Mouse (Mus musculus): ENCODE results near the gene Ntn5.

Ntn5 gene

GRCm38 (mm10) chr7:45699523-45700141, 15.8 kb downstream of the Ntn5 start, which contains the start of gene Car11:
Gene Car11 (plus strand): TSS chr7:45699843.
- in situ Hi-C loops (cut with MboI, MseI) = no loop called here

GRCm38 (mm10) chr7:45700301-45701015, 16.6 kb downstream of the Ntn5 start:
- in situ Hi-C loops (cut with MboI, MseI) = no loop called here

DNA sequence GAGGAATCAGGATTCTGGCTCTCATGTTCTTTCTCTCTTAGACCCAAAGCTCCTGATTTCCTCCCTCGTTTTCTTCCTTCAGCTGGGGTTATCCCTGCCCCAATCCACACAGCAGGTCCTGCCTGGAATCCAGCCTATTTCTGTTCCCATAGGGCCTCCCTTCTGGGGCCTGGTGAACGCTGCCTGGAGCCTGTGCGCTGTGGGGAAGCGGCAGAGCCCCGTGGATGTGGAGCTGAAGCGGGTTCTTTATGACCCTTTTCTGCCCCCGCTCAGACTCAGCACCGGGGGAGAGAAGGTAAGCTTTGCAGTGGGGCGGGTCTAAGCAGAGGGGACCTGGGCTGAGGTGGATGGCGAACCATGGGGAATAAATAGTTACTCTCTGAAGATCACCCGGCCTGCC, 17.2 kb downstream of the Ntn5 start:
- in situ Hi-C loops (cut with MboI, MseI) = no loop called here

DNA sequence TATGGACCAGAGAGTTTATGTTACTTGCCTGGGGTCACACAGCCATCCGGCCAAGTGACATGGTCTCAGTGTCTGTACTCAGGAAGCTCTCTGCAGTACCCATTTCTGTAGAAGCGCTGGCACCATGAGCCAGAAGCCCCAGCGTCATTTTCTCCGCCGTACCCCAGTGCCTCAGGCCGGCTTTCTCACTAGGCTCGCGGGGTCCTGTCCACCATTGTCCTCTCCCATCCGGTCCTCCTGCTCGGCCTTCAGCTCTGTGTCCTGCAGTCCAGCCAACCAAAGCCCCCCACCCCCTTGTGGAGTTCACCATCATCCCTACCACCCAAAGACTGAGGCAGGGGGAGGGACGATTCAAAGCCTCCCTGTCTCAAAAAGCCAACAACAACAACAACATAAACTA, 17.8 kb downstream of the Ntn5 start:
- in situ Hi-C loops (cut with MboI, MseI) = no loop called here

DNA sequence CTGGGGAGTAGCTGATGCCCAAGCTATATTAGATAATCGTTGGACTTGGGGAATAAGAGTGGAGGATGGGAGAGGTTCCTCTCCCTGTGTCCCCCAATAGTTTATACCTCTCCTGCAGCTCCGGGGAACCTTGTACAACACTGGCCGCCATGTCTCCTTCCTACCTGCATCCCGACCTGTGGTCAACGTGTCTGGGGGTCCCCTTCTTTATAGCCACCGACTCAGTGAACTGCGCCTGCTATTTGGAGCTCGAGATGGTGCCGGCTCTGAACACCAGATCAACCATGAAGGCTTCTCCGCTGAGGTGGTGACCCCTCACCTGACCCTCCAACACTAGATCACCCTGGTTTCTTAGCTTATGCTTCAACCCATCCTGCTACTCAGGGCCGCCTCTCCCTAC, 18.5 kb downstream of the Ntn5 start:
- in situ Hi-C loops (cut with MboI, MseI) = no loop called here

GRCm38 (mm10) chr7:45702809-45703520, 19.1 kb downstream of the Ntn5 start:
- in situ Hi-C loops (cut with MboI, MseI) = no loop called here

- in situ Hi-C loops (cut with MboI, MseI) = no loop called here
Measured at GRCm38 (mm10) chr7:45703521-45704033, 19.8 kb downstream of the Ntn5 start.

DNA sequence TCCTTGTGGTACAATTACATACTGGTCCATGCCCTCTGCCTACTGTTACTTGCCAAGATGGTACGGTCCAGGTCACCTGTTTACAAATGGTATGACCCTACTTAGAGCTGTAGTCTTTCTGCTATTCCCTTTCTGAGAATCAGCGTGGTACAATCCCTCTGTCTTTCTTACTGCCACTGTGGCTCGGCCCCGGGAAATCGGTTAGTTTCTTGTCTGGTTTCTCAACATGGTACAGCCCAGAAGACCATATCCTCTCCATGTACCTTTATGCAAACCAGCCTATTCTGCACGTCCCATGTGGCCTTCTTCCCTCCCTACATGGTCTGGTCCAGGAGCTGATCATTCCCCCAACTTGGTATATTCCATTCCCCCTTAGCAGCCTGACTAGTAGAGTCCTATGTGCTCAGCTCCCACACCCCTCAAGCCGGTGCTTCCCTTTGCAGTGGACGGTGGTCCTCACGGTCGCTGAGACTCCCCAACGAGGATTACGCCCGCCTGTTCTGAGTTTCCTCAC, 20.3 kb downstream of the Ntn5 start:
- in situ Hi-C loops (cut with MboI, MseI) = no loop called here

GRCm38 (mm10) chr7:45704730-45705442, 21.1 kb downstream of the Ntn5 start, which contains the start of gene Dbp:
Gene Dbp (plus strand): TSS chr7:45705088.
- in situ Hi-C loops (cut with MboI, MseI) = no loop called here

DNA sequence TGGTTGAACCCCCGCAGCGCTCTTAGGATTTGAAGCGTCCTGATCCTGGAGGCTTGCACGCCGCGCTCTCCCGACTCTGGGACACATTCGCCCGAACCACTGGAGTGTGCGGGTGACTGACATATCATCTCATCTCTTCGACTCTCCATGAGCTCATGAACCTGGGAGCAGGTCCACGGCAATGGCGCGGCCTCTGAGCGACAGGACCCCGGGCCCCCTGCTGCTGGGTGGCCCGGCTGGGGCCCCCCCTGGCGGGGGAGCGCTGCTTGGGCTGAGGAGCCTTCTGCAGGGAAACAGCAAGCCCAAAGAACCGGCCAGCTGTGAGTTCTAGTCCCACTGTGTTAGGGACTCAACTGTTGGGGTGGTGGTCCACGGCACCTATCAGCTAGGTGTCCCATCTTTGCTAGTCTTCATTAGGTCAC, 21.6 kb downstream of the Ntn5 start:
- in situ Hi-C loops (cut with MboI, MseI) = no loop called here

DNA sequence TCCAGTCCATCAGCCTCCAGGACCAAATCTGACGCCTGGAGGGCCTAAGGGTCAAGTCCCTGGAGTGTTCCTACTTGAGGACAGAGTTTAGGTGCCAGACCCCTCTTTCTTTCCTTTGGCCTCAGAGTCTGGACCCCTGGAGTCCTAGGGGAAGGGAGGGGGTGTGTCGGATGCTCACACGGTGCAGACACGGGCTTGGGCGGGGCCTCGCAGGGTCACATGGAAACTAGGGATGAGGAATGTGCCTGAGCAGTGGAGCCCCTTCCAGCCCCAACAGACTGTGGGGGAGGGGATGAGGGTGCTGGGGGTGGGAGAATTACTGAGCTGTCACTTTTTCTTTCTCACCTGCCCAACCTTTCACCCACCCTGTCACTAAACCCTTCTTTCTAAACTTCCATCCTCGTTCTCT, 22.1 kb downstream of the Ntn5 start:
- in situ Hi-C loops (cut with MboI, MseI) = no loop called here

DNA sequence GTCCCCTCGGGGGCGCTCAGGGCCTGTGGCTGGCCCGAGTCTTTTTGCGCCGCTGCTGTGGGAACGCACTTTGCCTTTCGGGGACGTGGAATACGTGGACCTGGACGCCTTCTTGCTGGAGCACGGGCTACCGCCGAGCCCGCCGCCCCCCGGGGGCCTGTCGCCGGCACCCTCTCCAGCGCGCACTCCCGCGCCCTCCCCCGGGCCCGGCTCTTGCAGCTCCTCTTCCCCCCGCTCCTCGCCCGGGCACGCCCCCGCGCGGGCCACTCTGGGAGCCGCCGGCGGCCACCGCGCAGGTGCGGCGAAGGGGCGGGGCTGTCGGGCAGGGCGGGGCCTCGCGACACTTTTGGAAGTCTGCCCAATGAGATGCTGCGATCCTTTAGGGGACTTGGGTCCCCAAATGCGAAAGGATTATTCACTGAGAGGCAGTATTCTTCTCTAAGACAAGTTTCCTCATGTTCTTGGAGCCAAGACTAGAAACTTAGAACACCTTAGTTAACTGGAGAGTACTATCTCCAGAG, 23.0 kb downstream of the Ntn5 start:
- in situ Hi-C loops (cut with MboI, MseI) = no loop called here

GRCm38 (mm10) chr7:45707375-45707967, 23.6 kb downstream of the Ntn5 start:
- in situ Hi-C loops (cut with MboI, MseI) = no loop called here

DNA sequence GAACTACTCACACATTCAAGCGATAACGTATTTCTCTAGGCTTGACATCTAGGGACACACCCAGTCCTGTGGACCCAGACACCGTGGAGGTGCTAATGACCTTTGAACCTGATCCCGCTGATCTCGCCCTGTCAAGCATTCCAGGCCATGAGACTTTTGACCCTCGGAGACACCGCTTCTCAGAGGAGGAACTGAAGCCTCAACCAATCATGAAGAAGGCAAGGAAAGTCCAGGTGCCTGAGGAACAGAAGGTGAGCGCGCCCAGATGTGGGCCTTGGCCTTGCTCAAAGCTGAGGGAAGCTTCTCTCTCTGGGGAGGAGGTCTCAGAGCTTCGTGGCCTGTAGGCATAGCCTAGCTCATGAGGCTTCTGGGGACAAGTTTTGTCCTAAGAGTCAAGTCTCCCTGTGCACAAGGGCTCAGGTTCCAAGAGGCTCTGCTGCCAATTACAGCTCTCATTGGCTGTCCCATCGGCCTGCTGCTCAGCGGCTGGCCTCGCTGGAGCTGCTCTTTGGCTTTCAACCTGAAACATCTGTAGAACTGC, 24.5 kb downstream of the Ntn5 start:
- in situ Hi-C loops (cut with MboI, MseI) = no loop called here

DNA sequence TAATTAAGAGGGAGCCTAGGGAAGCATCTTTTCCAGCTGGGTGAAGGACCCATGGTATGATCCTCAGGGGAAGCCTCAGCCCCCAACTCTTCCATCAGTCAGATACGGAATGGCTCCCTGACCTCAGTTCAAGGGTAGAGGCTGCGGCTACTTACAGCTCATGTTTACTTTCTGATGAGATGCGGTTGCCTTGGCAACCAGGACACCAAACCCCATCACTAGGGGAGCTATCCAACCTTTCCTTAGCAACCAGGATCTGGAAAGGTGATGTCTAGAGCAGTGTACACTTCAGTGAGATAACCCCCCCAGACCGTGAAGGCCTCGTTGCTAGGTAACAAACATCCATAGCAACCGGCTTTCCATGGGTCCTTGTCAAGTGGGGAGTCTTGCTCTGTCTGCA, 25.2 kb downstream of the Ntn5 start:
- in situ Hi-C loops (cut with MboI, MseI) = no loop called here

DNA sequence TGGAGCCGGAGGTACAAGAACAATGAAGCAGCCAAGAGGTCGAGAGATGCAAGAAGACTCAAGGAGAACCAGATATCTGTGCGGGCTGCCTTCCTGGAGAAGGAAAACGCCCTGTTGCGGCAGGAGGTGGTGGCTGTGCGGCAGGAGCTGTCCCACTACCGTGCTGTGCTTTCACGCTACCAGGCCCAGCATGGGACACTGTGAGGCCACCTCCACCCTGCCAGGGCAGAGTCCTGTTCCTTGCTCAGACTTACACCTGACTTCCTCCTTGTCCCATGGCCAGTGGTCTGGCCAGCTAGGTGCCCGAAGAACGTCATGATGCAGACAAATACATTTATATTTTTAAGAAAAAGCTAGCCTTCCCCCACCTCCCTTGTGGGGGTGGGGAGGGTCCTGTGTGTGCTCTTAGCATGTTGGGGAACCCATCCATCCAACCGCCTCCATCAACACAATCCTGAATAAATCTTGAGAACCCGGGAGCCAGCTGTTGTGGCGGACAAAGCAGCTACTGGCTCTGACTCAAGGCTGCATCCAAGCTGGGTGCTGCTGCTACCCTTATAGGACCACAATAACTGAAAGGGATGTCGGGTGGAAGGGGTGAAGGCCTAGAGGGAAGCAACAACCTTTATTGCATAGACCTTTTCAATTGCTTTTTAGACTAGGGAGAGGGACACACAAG, 26.0 kb downstream of the Ntn5 start:
- in situ Hi-C loops (cut with MboI, MseI) = no loop called here

DNA sequence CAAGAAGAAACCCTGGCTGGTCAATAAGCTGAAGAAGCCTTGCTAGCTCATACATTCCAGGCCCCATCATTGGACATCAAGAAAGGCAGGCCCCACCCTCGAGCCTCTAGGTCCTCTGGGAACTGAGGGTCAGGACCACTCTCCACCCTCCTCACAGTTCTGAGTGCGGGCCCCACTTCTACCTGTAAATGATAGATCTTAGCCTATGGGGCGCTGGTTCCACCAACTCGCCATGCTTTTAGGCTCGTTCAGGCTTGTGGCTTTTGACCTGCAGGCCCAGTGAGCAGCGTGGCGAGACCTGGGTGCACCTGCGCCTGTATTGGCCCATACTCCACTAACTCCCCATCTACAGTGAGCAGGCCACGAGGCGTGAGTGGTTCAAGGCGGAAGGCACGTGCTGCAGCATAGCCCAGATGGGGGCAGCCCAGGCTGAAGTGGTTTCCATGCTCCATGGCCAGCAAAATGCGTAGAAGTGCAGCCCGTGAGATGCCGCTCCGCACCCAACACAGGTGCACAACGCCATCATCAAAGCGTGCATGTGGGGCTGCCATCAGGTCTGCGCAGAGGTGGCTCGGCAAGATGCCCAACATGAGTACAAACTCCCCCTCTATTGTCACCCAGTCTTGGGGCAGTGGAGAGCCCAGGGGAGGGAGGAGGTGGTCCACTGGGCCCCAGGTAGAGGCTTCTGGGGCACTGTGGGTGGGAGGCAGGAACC, 26.8 kb downstream of the Ntn5 start:
- in situ Hi-C loops (cut with MboI, MseI) = no loop called here

- in situ Hi-C loops (cut with MboI, MseI) = no loop called here
Measured at GRCm38 (mm10) chr7:45711316-45712021, 27.6 kb downstream of the Ntn5 start.

Data from T-helper 2 cell (primary cell).